Mouse (Mus musculus) retina, postnatal 7 days (tissue): ENCODE measurements around the gene Gm3376.
"Not testable (repeated sequence)": the region's sequence is repeated elsewhere in the genome, so short reads cannot be mapped to it uniquely, and the experiment has no call there.

ENCODE experiments used
- DNase-seq: peaks from one replicate; pipeline ENCODE4 v3.0.0-alpha.2; 2012; ENCODE audit warnings: low read depth, low spot score

Gene Gm3376

GRCm38 (mm10) chrY:3771373-3771772, at the start of gene Gm3376:
Gene Gm3376 (plus strand): TSS chrY:3771673.
- not testable (repeated sequence) for DNase-seq
